Mouse (Mus musculus): ENCODE results near the gene Prr36. TPM values are rescaled to one million over a fixed set of nuclear protein-coding genes. Genes with fewer than 3 reads are reported as not detected.
A peak's percentile ranks its signal among the peaks of the same experiment; 100 is the strongest.

Prr36 gene
- polyA plus RNA-seq, 1 experiment from 2014 or later = 4.4 TPM

- Histone ChIP-seq H3K27ac (ENCODE audit: low read length) (no peak overlapping the region), H3K36me3 (ENCODE audit: control insufficient read depth, insufficient read depth, low read length) (peaks cover 5% of the 10 kb centered on the region; the same call in 1 of the 2 replicates), H3K4me1 (replicated peaks; ENCODE audit: control insufficient read depth, insufficient read depth, low read length) (0 out of 2 replicates have a peak, but pooled peaks cover 2% of the 10 kb centered on the region), H3K9ac (ENCODE audit: low read length) (no peak overlapping the region), H3K27me3 (ENCODE audit: control insufficient read depth, insufficient read depth, low read depth, low read length) (no peaks in the 10 kb centered on the region), H3K4me2 (ENCODE audit: low read depth, low read length) (no peak overlapping the region), H3K9me3 (ENCODE audit: control insufficient read depth, low read length) (no peaks in the 10 kb centered on the region), H3K4me3 (ENCODE audit: low read length) (no peak overlapping the region)
- no peak for ATAC-seq (ENCODE audit: low read depth)
- WGBS = 57% methylated on average over 5 of the region's 5 CpGs
Observed at GRCm38 (mm10) chr8:4192305-4192704, 25.0 kb downstream of the Prr36 start.

DNA sequence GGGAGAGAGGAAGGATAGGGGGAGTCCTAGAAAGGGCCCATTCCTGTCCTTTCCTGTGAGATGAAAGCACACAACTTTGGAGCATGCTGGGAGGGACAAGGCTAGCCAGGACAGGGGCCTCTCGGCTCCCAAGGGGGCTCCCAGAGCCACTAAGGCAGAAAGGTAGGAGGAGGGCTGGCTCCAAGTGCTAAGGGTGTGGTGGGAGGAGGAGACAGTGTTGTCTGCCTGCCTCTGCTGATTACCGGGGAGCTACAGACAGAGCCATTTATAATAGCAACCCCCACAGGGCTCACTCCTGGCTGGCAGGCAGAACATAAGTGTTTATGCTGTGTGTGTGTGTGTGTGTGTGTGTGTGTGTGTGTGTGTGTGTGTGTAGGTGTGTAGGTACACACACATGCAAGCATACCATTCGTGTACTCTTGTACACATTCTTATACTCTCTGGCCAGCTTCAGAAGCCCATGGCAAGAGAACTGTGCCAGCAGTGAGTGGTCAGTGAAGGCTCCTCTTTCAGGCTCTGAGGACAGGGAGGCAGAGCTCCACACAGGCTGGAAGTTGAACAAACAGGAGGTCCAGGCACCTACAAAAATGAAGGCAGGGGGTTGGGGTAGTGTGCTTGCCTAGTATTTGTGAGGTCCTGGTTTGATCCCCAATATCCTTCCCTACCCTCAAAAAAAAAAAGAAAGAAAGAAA, 28.1 kb downstream of the Prr36 start:
- Histone ChIP-seq H3K4me3 (ENCODE audit: low read length) (no peak overlapping the region), H3K9ac (ENCODE audit: low read length) (no peak overlapping the region), H3K27ac (ENCODE audit: low read length) (no peak overlapping the region), H3K4me1 (replicated peaks; ENCODE audit: control insufficient read depth, insufficient read depth, low read length) (0 out of 2 replicates have a peak, but pooled peaks cover 2% of the 10 kb centered on the region), H3K9me3 (ENCODE audit: control insufficient read depth, low read length) (no peaks in the 10 kb centered on the region), H3K4me2 (ENCODE audit: low read depth, low read length) (no peak overlapping the region), H3K36me3 (ENCODE audit: control insufficient read depth, insufficient read depth, low read length) (peaks cover 8% of the 10 kb centered on the region; the same call in 1 of the 2 replicates), H3K27me3 (ENCODE audit: control insufficient read depth, insufficient read depth, low read depth, low read length) (no peaks in the 10 kb centered on the region)
- no peak for ATAC-seq (ENCODE audit: low read depth)
- 35% methylated on average over 3 of the region's 3 CpGs for WGBS

DNA sequence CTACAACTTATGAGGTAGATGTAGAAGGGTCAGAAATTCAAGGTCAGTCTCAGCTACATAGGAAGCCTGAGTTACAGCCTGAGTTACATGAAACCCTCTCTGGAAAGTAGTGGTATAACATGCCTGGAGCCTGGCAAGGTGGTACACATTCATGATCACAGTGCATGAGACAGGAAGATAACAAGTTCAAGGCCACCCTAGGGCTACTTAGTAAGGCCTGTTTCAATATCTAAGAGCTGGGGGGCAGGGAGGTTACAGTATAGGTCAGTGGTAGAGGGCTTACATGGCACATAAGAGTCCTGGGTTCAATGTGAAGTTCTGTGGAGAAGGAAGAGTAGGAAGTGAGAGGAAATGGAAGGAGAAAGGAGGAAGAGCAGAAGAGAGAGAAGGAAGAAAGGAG, 28.7 kb downstream of the Prr36 start:
- no peaks in the 10 kb centered on the region for H3K9me3 ChIP-seq (ENCODE audit: control insufficient read depth, low read length)
- H3K4me2 ChIP-seq (ENCODE audit: low read depth, low read length) = no peak overlapping the region
- H3K27ac ChIP-seq (ENCODE audit: low read length) = no peak overlapping the region
- 0 out of 2 replicates have a peak, but pooled peaks cover 2% of the 10 kb centered on the region for H3K4me1 ChIP-seq (replicated peaks; ENCODE audit: control insufficient read depth, insufficient read depth, low read length)
- H3K9ac ChIP-seq (ENCODE audit: low read length) = no peak overlapping the region
- no peak for ATAC-seq (ENCODE audit: low read depth)
- H3K36me3 ChIP-seq (ENCODE audit: control insufficient read depth, insufficient read depth, low read length) = peaks cover 8% of the 10 kb centered on the region; the same call in 1 of the 2 replicates
- H3K4me3 ChIP-seq (ENCODE audit: low read length) = no peak overlapping the region
- no peaks in the 10 kb centered on the region for H3K27me3 ChIP-seq (ENCODE audit: control insufficient read depth, insufficient read depth, low read depth, low read length)

GRCm38 (mm10) chr8:4186151-4186550, 31.1 kb downstream of the Prr36 start:
- Histone ChIP-seq H3K27ac (ENCODE audit: low read length) (no peak overlapping the region), H3K9me3 (ENCODE audit: control insufficient read depth, low read length) (no peaks in the 10 kb centered on the region), H3K4me2 (ENCODE audit: low read depth, low read length) (no peak overlapping the region), H3K4me3 (ENCODE audit: low read length) (no peak overlapping the region), H3K27me3 (ENCODE audit: control insufficient read depth, insufficient read depth, low read depth, low read length) (no peaks in the 10 kb centered on the region), H3K9ac (ENCODE audit: low read length) (no peak overlapping the region), H3K36me3 (ENCODE audit: control insufficient read depth, insufficient read depth, low read length) (peaks cover 8% of the 10 kb centered on the region; the same call in 1 of the 2 replicates), H3K4me1 (replicated peaks; ENCODE audit: control insufficient read depth, insufficient read depth, low read length) (no peaks in the 10 kb centered on the region)
- no peak for ATAC-seq (ENCODE audit: low read depth)
- WGBS = 80% methylated on average over 2 of the region's 2 CpGs

DNA sequence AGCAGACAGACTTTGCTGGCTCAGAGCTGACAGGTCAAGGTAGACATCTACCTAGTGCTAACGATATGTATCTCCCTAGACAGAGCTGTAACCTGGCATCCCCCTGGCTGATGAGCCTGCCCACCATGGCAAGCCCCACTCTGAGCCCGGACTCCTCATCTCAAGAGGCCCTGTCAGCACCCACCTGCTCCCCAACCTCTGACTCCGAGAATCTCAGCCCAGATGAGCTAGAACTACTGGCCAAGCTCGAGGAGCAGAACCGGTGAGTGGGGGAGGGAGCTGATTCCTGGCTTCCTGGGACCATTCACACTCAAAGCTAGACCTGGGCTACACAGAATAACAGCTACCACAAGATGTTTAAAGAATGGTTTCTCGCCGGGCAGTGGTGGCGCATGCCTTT, 33.9 kb downstream of the Prr36 start:
- peaks cover 8% of the 10 kb centered on the region; the same call in 1 of the 2 replicates for H3K36me3 ChIP-seq (ENCODE audit: control insufficient read depth, insufficient read depth, low read length)
- ATAC-seq (ENCODE audit: low read depth) = no peak
- H3K27me3 ChIP-seq (ENCODE audit: control insufficient read depth, insufficient read depth, low read depth, low read length) = no peaks in the 10 kb centered on the region
- H3K9ac ChIP-seq (ENCODE audit: low read length) = no peak overlapping the region
- no peak overlapping the region for H3K27ac ChIP-seq (ENCODE audit: low read length)
- no peak overlapping the region for H3K4me2 ChIP-seq (ENCODE audit: low read depth, low read length)
- 77% methylated on average over 8 of the region's 8 CpGs for WGBS
- H3K4me3 ChIP-seq (ENCODE audit: low read length) = no peak overlapping the region
- H3K9me3 ChIP-seq (ENCODE audit: control insufficient read depth, low read length) = no peaks in the 10 kb centered on the region
- no peaks in the 10 kb centered on the region for H3K4me1 ChIP-seq (replicated peaks; ENCODE audit: control insufficient read depth, insufficient read depth, low read length)

- Histone ChIP-seq H3K27ac (ENCODE audit: low read length) (no peak overlapping the region), H3K4me2 (ENCODE audit: low read depth, low read length) (no peak overlapping the region), H3K4me3 (ENCODE audit: low read length) (no peak overlapping the region), H3K36me3 (ENCODE audit: control insufficient read depth, insufficient read depth, low read length) (no peaks in the 10 kb centered on the region), H3K4me1 (replicated peaks; ENCODE audit: control insufficient read depth, insufficient read depth, low read length) (no peaks in the 10 kb centered on the region), H3K9ac (ENCODE audit: low read length) (no peak overlapping the region), H3K9me3 (ENCODE audit: control insufficient read depth, low read length) (no peaks in the 10 kb centered on the region), H3K27me3 (ENCODE audit: control insufficient read depth, insufficient read depth, low read depth, low read length) (no peaks in the 10 kb centered on the region)
- ATAC-seq (ENCODE audit: low read depth) = no peak
- 74% methylated on average over 2 of the region's 2 CpGs for WGBS
Observed at GRCm38 (mm10) chr8:4174018-4174417, 43.2 kb downstream of the Prr36 start.

DNA sequence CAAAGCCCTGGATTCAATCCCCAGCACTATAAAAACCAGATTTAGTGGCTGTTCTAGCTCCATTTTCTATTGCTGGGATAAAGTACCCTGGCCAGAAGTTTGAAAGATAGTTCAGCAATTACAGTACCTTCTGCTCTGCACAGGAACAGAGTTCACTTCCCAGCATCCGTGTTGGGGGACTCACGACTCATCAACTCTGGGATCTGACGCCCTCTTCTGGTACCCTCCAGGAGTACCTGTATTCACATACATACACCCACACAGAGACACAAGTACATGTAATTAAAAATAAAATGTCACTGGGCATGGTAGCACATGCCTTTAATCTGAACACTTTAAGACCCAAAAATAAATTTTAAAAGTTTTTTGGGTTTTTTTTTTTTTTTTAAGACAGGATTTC, 44.8 kb downstream of the Prr36 start:
- no peaks in the 10 kb centered on the region for H3K4me1 ChIP-seq (replicated peaks; ENCODE audit: control insufficient read depth, insufficient read depth, low read length)
- H3K9me3 ChIP-seq (ENCODE audit: control insufficient read depth, low read length) = no peaks in the 10 kb centered on the region
- no peak overlapping the region for H3K9ac ChIP-seq (ENCODE audit: low read length)
- WGBS = 65% methylated on average over 3 of the region's 3 CpGs
- no peak overlapping the region for H3K4me2 ChIP-seq (ENCODE audit: low read depth, low read length)
- no peaks in the 10 kb centered on the region for H3K36me3 ChIP-seq (ENCODE audit: control insufficient read depth, insufficient read depth, low read length)
- no peak overlapping the region for H3K27ac ChIP-seq (ENCODE audit: low read length)
- no peak for ATAC-seq (ENCODE audit: low read depth)
- no peaks in the 10 kb centered on the region for H3K27me3 ChIP-seq (ENCODE audit: control insufficient read depth, insufficient read depth, low read depth, low read length)
- no peak overlapping the region for H3K4me3 ChIP-seq (ENCODE audit: low read length)

- no peaks in the 10 kb centered on the region for H3K9me3 ChIP-seq (ENCODE audit: control insufficient read depth, low read length)
- H3K4me2 ChIP-seq (ENCODE audit: low read depth, low read length) = no peak overlapping the region
- no peaks in the 10 kb centered on the region for H3K36me3 ChIP-seq (ENCODE audit: control insufficient read depth, insufficient read depth, low read length)
- no peak for ATAC-seq (ENCODE audit: low read depth)
- WGBS = 88% methylated on average over 1 of the region's 1 CpGs
- H3K27me3 ChIP-seq (ENCODE audit: control insufficient read depth, insufficient read depth, low read depth, low read length) = no peaks in the 10 kb centered on the region
- H3K4me3 ChIP-seq (ENCODE audit: low read length) = no peak overlapping the region
- no peak overlapping the region for H3K9ac ChIP-seq (ENCODE audit: low read length)
- H3K4me1 ChIP-seq (replicated peaks; ENCODE audit: control insufficient read depth, insufficient read depth, low read length) = peaks cover 8% of the 10 kb centered on the region; the same call in 1 of the 2 replicates
- no peak overlapping the region for H3K27ac ChIP-seq (ENCODE audit: low read length)
Observed at GRCm38 (mm10) chr8:4167918-4168317, 49.3 kb downstream of the Prr36 start.

- Histone ChIP-seq H3K36me3 (ENCODE audit: control insufficient read depth, insufficient read depth, low read length) (no peaks in the 10 kb centered on the region), H3K9ac (ENCODE audit: low read length) (peak overlapping the region; percentile 92), H3K4me3 (ENCODE audit: low read length) (peak overlapping the region; percentile 83), H3K9me3 (ENCODE audit: control insufficient read depth, low read length) (no peaks in the 10 kb centered on the region), H3K4me2 (ENCODE audit: low read depth, low read length) (peak overlapping the region; percentile 82), H3K27me3 (ENCODE audit: control insufficient read depth, insufficient read depth, low read depth, low read length) (no peaks in the 10 kb centered on the region), H3K27ac (ENCODE audit: low read length) (no peak overlapping the region), H3K4me1 (replicated peaks; ENCODE audit: control insufficient read depth, insufficient read depth, low read length) (peaks cover 8% of the 10 kb centered on the region; the same call in 1 of the 2 replicates)
- 8% methylated on average over 8 of the region's 10 CpGs for WGBS
- ATAC-seq (ENCODE audit: low read depth) = peak; percentile 0; the same call in 1 of the 2 replicates
Observed at GRCm38 (mm10) chr8:4166881-4167525, 50.3 kb downstream of the Prr36 start.
